Mouse (Mus musculus) kidney, adult 11 months (tissue): ENCODE measurements around the gene Chrna7.

ENCODE experiments used
- DNase-seq: peaks from one replicate; pipeline ENCODE4 v3.0.0; 2022

The Chrna7 gene

GRCm38 (mm10) chr7:63212084-63212723, at the start of gene Chrna7:
Gene Chrna7 (minus strand): TSS chr7:63212569.
- DNase-seq: peak; percentile 57

DNA sequence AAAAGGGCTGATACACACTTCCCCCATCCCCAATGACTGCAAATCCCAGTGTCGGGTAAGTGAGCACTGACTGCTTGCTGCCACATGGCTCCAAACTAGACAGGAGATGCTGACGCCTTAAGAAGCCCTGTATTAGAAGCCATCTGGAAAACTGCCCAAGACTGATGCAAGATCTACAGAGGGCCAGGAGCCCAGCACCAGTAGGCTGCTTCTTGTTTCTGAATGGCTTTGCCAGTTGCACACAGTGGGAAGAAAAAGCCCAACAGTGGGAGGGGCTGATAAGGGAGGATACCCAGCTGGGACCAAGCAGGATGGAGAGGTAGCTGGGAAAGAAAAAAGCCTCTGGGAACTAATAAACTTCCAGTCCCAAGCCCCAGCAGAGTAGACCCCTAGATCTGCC, 37.0 kb upstream of the Chrna7 start:
- no peak for DNase-seq

- DNase-seq: no peak
Measured at GRCm38 (mm10) chr7:63237852-63238516, 25.6 kb upstream of the Chrna7 start.

DNA sequence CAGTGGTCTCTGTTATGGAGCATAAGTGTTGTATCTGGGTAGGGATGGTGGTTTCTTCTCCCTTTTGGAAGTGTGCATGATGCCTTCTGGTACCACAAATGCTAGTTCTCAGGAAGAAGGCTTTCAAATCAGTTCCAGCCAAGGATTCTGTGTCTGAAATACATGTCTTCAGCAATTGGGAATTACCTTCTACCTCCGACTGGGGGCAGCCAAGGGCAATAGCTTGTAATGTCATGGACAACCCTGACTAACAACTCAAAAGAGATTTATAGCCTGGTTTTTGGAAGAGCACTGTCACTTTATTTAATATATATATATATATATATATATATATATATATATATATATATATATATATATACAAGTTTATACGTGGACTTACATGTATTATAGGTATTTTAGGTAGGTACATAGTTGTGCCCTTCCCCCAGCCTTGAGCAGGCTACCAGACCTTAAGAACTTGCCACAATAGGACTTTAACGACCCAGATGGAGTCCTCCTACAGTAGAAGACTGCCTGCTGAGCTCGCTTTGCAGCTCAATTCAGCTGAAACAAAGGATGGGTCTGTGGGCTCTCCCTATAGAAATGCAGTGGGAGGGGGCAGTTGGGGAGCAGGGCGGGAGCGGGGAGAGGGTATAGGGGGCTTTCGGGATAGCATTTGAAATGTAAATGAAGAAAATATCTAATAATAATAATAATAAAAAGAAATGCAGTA, 12.9 kb upstream of the Chrna7 start:
- no peak for DNase-seq

DNA sequence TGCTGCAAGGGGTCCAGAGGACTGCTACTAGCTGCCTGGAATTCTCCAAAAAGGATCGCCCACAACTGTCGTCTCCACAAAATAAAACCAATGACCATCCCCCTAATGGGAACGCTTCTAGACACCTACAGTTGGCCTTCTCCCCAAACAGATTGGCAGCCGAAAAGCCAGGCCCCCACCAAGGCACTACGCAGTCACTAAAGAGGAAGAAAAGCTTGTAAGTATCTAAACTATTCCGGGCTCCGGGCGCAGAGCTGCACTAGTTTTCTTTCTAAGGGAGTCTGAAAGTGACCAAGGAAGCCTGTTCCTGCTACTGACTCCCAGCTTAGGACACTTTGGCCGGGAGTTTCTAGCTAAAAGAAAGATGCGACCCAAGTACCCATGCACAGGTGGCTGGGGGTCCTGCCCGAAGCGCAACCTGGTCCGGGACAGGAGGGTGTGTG, 707 bp downstream of the Chrna7 start:
- DNase-seq: peak; percentile 3

GRCm38 (mm10) chr7:63209501-63209900, 2.9 kb downstream of the Chrna7 start:
- no peak for DNase-seq

GRCm38 (mm10) chr7:63207137-63207536, 5.2 kb downstream of the Chrna7 start:
- DNase-seq: no peak

GRCm38 (mm10) chr7:63195560-63195959, 16.8 kb downstream of the Chrna7 start:
- DNase-seq: no peak

- no peak for DNase-seq
Measured at GRCm38 (mm10) chr7:63189647-63190534, 22.5 kb downstream of the Chrna7 start.

- DNase-seq: no peak
Measured at GRCm38 (mm10) chr7:63170063-63170787, 42.1 kb downstream of the Chrna7 start.

GRCm38 (mm10) chr7:63164617-63165016, 47.8 kb downstream of the Chrna7 start:
- no peak for DNase-seq

GRCm38 (mm10) chr7:63162272-63162864, 50.0 kb downstream of the Chrna7 start:
- DNase-seq: no peak

DNA sequence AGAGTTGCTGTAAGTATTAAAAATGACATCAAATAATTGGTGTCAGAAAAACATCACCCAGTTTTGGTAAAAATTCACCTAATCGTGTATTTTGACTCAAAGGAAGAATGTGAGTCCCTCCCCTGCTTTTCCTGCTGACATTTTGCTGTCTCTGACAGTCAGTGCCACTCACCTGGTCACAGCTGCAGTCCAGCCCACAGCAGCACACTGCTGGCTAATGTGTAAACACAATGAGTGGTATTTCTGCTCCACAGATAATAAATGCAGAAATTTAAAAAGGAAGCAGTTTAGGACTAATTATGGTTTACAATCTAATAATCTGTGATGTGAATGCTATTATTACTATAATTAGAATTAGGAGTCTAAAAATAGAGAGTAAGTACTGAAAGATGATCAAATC, 59.1 kb downstream of the Chrna7 start:
- DNase-seq: no peak

- no peak for DNase-seq
Measured at GRCm38 (mm10) chr7:63148740-63149139, 63.6 kb downstream of the Chrna7 start.

DNA sequence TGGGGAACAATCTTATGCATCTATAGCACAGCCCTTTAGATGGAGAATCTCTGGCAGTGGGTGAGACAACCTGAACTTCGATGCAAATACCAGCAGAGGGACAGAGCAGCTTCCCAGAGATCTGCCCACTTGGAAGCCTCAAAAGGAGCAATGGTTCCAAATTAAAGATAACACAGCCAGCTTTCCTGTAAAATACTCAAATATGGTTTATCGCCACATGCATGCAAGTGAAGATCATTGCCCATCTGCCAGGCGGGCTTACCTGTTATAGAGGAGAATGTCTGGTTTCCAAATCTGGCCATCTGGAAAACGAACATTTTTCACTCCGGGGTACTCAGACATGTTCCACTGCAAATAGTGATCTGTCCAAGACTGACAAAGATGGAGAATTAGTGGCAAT, 64.0 kb downstream of the Chrna7 start:
- no peak for DNase-seq

GRCm38 (mm10) chr7:63122547-63122946, 89.8 kb downstream of the Chrna7 start:
- no peak for DNase-seq

- DNase-seq: no peak
Measured at GRCm38 (mm10) chr7:63113671-63114070, 98.7 kb downstream of the Chrna7 start.

DNA sequence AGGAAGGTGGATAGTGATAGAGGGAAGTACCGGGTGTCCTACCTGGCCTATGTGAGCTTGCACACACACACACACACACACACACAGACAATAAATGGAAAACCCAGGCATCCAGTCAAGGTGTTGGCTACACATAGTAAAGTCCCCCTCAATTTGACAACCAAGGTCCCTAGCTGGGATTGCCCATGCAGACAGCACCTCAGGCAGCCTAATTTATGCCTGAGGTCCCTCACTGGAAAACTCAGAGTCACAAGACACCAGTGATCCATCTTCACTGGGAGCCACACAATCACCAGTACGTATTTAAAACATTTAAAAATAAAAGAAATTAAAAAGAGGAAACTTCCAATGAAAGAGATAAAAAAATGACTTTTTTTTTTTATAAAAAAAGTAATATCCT, 99.1 kb downstream of the Chrna7 start:
- DNase-seq: no peak

DNA sequence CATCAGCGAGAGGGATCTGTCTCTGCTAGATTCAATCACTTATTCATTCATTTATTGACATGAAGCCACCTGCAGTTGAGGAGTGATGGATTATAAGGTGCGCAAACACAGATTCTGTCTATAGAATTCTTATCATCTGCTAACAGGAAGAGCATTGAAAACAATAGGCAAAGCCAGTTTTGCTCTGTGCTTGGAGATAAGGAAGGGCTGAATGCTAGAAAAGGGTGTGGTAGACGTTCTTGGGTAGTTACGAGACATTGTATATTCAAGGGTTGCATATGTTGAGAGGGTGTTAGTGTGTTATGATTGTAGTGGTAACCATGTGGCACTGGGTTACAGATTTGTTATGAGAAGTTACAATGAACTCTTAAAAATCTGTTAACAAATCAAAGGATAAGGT, 103.0 kb downstream of the Chrna7 start:
- no peak for DNase-seq

DNA sequence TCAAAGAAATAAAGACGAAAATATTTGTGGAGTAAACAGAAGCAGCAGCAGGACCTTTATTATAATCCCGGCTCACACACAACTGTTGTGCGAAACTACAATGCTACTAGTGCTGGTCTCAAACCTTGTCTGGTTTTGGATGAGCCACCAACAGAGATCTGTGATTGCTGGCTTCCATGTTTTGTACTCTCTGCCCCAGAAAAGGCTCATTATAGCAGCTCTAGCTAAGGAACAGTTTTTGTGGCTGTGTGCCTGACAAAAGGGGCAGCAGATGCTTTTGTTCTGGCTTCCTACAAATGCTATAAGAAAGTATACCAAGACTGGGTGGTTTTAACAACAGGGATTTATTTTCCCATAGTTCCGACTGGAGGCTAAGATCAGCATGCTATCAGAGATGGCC, 126.4 kb downstream of the Chrna7 start:
- DNase-seq: no peak

DNA sequence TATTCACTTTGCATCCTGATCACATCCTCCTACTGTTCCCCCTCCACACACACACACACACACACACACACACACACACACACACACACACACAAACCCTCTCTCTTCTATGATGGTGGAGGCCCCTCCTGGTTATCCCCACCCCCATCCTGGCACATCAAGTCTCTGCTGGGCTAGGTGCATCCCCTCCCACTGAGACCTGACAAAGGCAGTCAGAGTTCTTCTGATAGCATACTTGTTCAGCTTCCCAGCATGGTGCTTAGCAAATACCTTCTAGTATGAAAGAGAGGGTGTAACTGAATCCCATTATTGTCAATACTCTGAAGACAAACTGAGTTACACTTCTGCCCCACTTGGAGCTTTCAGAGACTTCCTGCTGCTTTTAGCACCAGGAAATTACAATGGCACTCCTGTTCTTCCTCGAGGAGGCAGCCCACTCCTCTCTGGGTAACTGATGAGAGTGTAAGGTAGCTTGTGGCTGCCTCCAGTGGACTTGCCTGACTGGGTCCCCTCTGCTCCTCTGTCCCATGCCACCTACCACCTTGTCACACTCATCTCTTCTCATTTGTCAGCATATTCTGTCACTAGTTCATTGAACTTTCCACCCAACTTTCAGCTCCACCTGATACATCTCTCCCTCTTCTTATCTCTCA, 127.9 kb downstream of the Chrna7 start:
- no peak for DNase-seq
